Mouse (Mus musculus) adrenal gland, postnatal 25 days (tissue): ENCODE data around the gene Mapk11. TPM values are rescaled to one million over a fixed set of nuclear protein-coding genes. Genes with fewer than 3 reads are reported as not detected.

Experiments used
- DNase-seq: peaks from one replicate; pipeline ENCODE4 v3.0.0; 2021; ENCODE audit warnings: mixed read lengths
- microRNA-seq, 2 experiments: library from miRNA; unstranded; fragments of <30 nt; microRNA quantifications; one replicate each; pipeline ENCODE4 v1.2.0; 2021
- total RNA-seq: library from RNA; stranded (reverse); gene quantifications from 2 replicates; pipeline ENCODE4 v1.2.3, GENCODE M21; 2021

The Mapk11 gene
- total RNA-seq, 1 experiment from 2014 or later, result 6.1 TPM

DNA sequence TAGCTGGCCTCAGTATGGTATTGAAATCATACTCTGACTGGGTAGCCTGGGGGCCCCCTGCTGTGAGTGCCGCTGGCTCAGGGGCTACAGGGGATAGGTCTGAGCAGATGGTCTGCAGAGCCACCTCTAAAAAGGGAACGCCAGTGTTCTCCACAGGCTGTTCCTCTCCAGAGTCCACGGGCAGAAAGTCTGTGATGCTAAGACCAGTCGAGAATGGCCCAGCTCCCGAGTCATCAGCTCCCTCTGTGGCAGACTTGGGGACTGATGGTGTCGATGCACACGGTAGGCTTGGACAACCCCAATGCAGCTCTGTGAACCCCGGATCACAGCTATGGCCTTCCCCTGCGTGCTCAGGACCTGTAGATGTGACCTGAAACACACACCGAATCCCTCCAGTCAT lies 45.5 kb downstream of the Mapk11 start:
- no peak for DNase-seq

- no peak for DNase-seq
Observed at GRCm38 (mm10) chr15:89102646-89103045, 46.8 kb downstream of the Mapk11 start.

GRCm38 (mm10) chr15:89100823-89101222 lies 48.6 kb downstream of the Mapk11 start:
- DNase-seq, result no peak

GRCm38 (mm10) chr15:89098616-89099015 lies 50.8 kb downstream of the Mapk11 start:
- DNase-seq, result no peak

- DNase-seq, result no peak
Observed at GRCm38 (mm10) chr15:89097450-89097849, 52.0 kb downstream of the Mapk11 start.

Small RNA genes within 50 kb of the gene (microRNA-seq; reads per million reads assigned to microRNA genes)
- 0.34 to 0.71 reads per million in 2 experiments for gene Mir6958
- gene Mir7118, result 0 reads per million in 2 experiments

Other genes with a start within 250 kb of the Mapk11 start
- not detected in 2 replicates for gene Ttll8, start 195.2 kb downstream of the Mapk11 start, total RNA-seq
- not detected in 2 replicates for gene Mlc1, start 170.6 kb downstream of the Mapk11 start, total RNA-seq
- not detected in 2 replicates for gene Mov10l1, start 166.7 kb downstream of the Mapk11 start, total RNA-seq
- gene Panx2, start 89.9 kb downstream of the Mapk11 start, total RNA-seq, result 0.81 and 1.6 TPM in 2 replicates
- gene Trabd, start 74.5 kb downstream of the Mapk11 start, total RNA-seq, result 39.0 and 43.6 TPM in 2 replicates
- 41.8 and 50.2 TPM in 2 replicates for gene Selenoo, start 60.5 kb downstream of the Mapk11 start, total RNA-seq
- 18.1 and 25.9 TPM in 2 replicates for gene Tubgcp6, start 26.5 kb downstream of the Mapk11 start, total RNA-seq
- gene Hdac10, start 20.9 kb downstream of the Mapk11 start, total RNA-seq, result 14.5 and 19.6 TPM in 2 replicates
- gene Mapk12, start 8.9 kb downstream of the Mapk11 start, total RNA-seq, result 8.1 and 11.3 TPM in 2 replicates
- gene Plxnb2, start 31.2 kb upstream of the Mapk11 start, total RNA-seq, result 121 and 144 TPM in 2 replicates
- 5.7 and 9.1 TPM in 2 replicates for gene Dennd6b, start 46.9 kb upstream of the Mapk11 start, total RNA-seq
- 43.3 and 45.8 TPM in 2 replicates for gene Ppp6r2, start 61.9 kb upstream of the Mapk11 start, total RNA-seq
- gene Sbf1, start 165.7 kb upstream of the Mapk11 start, total RNA-seq, result 101 and 107 TPM in 2 replicates
- gene Adm2, start 173.1 kb upstream of the Mapk11 start, total RNA-seq, result not detected in 2 replicates
- gene Miox, start 184.8 kb upstream of the Mapk11 start, total RNA-seq, result not detected in 2 replicates
- gene Lmf2, start 206.0 kb upstream of the Mapk11 start, total RNA-seq, result 40.6 and 41.6 TPM in 2 replicates
- 67.8 and 88.4 TPM in 2 replicates for gene Ncaph2, start 206.1 kb upstream of the Mapk11 start, total RNA-seq
- gene Sco2, start 224.2 kb upstream of the Mapk11 start, total RNA-seq, result 26.0 and 35.6 TPM in 2 replicates
- gene Tymp, start 227.4 kb upstream of the Mapk11 start, total RNA-seq, result 0.67 and 0.76 TPM in 2 replicates
- gene Odf3b, start 229.7 kb upstream of the Mapk11 start, total RNA-seq, result 0.91 TPM in 1 of 2 replicates, not detected in the other
- gene Klhdc7b, start 235.3 kb upstream of the Mapk11 start, total RNA-seq, result not detected in 2 replicates